In the genomic region with DNA sequence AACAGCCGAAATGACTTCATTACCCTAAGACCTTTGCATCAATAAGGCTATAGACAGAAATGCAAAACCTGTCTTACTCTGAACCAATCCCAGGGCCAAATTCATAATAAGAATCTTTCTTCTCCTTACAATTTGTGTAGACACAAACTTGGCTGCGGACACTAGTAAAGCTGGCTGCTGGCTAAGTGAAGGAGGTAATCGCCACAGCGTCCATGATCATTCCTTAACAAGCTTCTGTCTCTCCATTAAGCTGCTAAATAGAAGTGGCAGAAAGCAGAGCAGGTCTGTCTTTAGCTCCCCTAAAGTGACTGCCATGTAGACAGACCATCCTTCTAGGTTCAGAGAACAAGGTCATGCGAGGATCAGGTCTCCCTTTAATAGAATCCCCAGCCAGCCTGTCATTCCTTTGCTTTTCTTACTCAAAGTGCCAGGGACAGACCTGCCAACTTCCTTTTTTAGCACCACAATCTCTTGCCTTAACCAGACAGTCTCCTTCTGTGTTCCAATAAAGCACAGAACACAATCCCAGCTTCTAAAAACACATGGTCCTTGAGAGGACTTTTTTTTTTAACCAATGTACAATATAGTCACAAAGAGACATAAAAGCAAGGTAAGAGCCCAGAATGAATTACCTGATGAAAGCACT, we compare ENCODE assay signal across 18 mouse cellular contexts.
DNase-seq lines count a peak whose midpoint lies in the region; ATAC-seq and TF ChIP-seq lines count a peak whose summit lies in the region.
"Had no signal": no experiment of that assay in that cellular context is flagged by ENCODE, and none has a peak within 500 bp of the region (broad histone marks: within the 10 kb centered on the region; RNA-seq: fewer than 3 reads in every experiment).

No protein-coding gene starts in this region.

- H3K27ac ChIP-seq in forebrain, postnatal 0 days (ENCODE audit: low read depth, low read length) = peak overlapping the region; percentile 59
- H3K27ac ChIP-seq in heart, embryonic 15.5 days = peak overlapping the region; percentile 70
- H3K27ac ChIP-seq: embryonic facial prominence, embryonic 12.5 days; midbrain, embryonic 12.5 days; neural tube, embryonic 13.5 days had no signal

- DNase-seq in heart, adult 18-20 months = peak; percentile 47 to 67
- no peak for DNase-seq in heart, adult 8-10 months (ENCODE audit: low spot score)
- peak; percentile 73 for DNase-seq in brain, embryonic 14.5 days (ENCODE audit: low read depth)
- DNase-seq in forebrain, postnatal 0 days = peak; percentile 58
- no peak for DNase-seq in ovary, postnatal 10 days (ENCODE audit: low spot score)
- DNase-seq in cerebellum, adult 8-10 months = no peak
- DNase-seq in thymus, postnatal 14 days = no peak
- DNase-seq: kidney, adult 11 months; kidney, postnatal 10 days; liver; liver, postnatal 0 days; lung, postnatal 10 days; thymus, postnatal 4 days had no signal

- peaks cover 17% of the 10 kb centered on the region for H3K4me1 ChIP-seq in forebrain, postnatal 0 days (ENCODE audit: insufficient read depth)
- peaks cover 24% of the 10 kb centered on the region for H3K4me1 ChIP-seq in heart, embryonic 15.5 days (replicated peaks)

- H3K9me3 ChIP-seq in forebrain, postnatal 0 days (ENCODE audit: low read length) = no peaks in the 10 kb centered on the region
- H3K9me3 ChIP-seq in heart, embryonic 15.5 days (replicated peaks) = no peaks in the 10 kb centered on the region
- H3K9me3 ChIP-seq: embryonic facial prominence, embryonic 12.5 days; midbrain, embryonic 12.5 days; neural tube, embryonic 13.5 days had no signal

- no peaks in the 10 kb centered on the region for H3K27me3 ChIP-seq in forebrain, postnatal 0 days (ENCODE audit: insufficient read depth, low read length)
- no peaks in the 10 kb centered on the region for H3K27me3 ChIP-seq in heart, embryonic 15.5 days
- H3K27me3 ChIP-seq: embryonic facial prominence, embryonic 12.5 days; midbrain, embryonic 12.5 days; neural tube, embryonic 13.5 days had no signal

- no peaks in the 10 kb centered on the region for H3K36me3 ChIP-seq in forebrain, postnatal 0 days (ENCODE audit: insufficient read depth)
- no peaks in the 10 kb centered on the region for H3K36me3 ChIP-seq in heart, embryonic 15.5 days
- H3K36me3 ChIP-seq: embryonic facial prominence, embryonic 12.5 days; midbrain, embryonic 12.5 days; neural tube, embryonic 13.5 days had no signal

- no peak overlapping the region for H3K9ac ChIP-seq in forebrain, postnatal 0 days
- no peak overlapping the region for H3K9ac ChIP-seq in heart, embryonic 15.5 days
- H3K9ac ChIP-seq: embryonic facial prominence, embryonic 12.5 days; liver, postnatal 0 days; midbrain, embryonic 12.5 days; neural tube, embryonic 13.5 days had no signal

- WGBS in forebrain, postnatal 0 days = 32% methylated on average over 5 of the region's 5 CpGs
- 56% methylated on average over 5 of the region's 5 CpGs for WGBS in heart, embryonic 15.5 days

- TF ChIP-seq CTCF in brain, embryonic 14.5 days (IDR thresholded peaks at IDR 0.05; ENCODE audit: borderline replicate concordance, extremely low read depth, insufficient read depth, insufficient read length) = no peak
- no peak for TF ChIP-seq CTCF in forebrain, postnatal 0 days (IDR thresholded peaks at IDR 0.05; ENCODE audit: low read depth)

- ATAC-seq in forebrain, postnatal 0 days = peak; percentile 59; the same call in 1 of the 2 replicates
- 0 out of 2 replicates have a peak, but pooled peaks have one; percentile 35 for ATAC-seq in heart, embryonic 15.5 days (replicated peaks; ENCODE audit: insufficient number of reproducible peaks, insufficient read depth, low FRiP score, low read depth)
- ATAC-seq: liver, postnatal 0 days had no signal

- no peak overlapping the region for H3K4me3 ChIP-seq in forebrain, postnatal 0 days (ENCODE audit: low read depth, low read length)
- H3K4me3 ChIP-seq in heart, embryonic 15.5 days = no peak overlapping the region
- H3K4me3 ChIP-seq: embryonic facial prominence, embryonic 12.5 days; erythroblast, embryonic 14.5 days; midbrain, embryonic 12.5 days; neural tube, embryonic 13.5 days had no signal

- no peak overlapping the region for H3K4me2 ChIP-seq in forebrain, postnatal 0 days (ENCODE audit: low read depth)
- H3K4me2 ChIP-seq in heart, embryonic 15.5 days = peak overlapping the region; percentile 3; the same call in 1 of the 2 replicates
- H3K4me2 ChIP-seq: embryonic facial prominence, embryonic 12.5 days; midbrain, embryonic 12.5 days; neural tube, embryonic 13.5 days had no signal

- no peak for TF ChIP-seq POLR2A in brain, embryonic 14.5 days (IDR thresholded peaks at IDR 0.05; ENCODE audit: borderline replicate concordance, extremely low read depth, insufficient read depth, insufficient read length, poor library complexity, severe bottlenecking)

Comparison
In these comparisons a context has a peak if more than half of its experiments do, and no peak if none do; other contexts are left out.
1. DNase-seq: peak in heart, adult 18-20 months (2 of 2), brain, embryonic 14.5 days (single experiment) and forebrain, postnatal 0 days (single experiment); none in heart, adult 8-10 months (single experiment), ovary, postnatal 10 days (single experiment), cerebellum, adult 8-10 months (single experiment) and thymus, postnatal 14 days (single experiment).